Mouse (Mus musculus) liver, adult (tissue): ENCODE measurements at regions not wholly inside any gene's neighbourhood (a gene's known extent, or its start where the extent isn't known, plus 50 kb on each side); places are given as distances from the start of the nearest gene placed in this dataset.

Source experiments
- GATA4 ChIP-seq: IDR thresholded peaks from 2 replicates; pipeline ENCODE4 v1.6.1; 2014; ENCODE audit warnings: mild to moderate bottlenecking, low read length; ENCODE audit not compliant: insufficient replicate concordance

- TF ChIP-seq GATA4: no peak
These were observed 113.7 kb upstream of the Nabp1 start for GRCm38 (mm10) chr1:51591886-51592285.

- no peak for TF ChIP-seq GATA4
These were observed 112.6 kb upstream of the Nabp1 start for GRCm38 (mm10) chr1:51590606-51591400.

- no peak for TF ChIP-seq GATA4
These were observed 106.8 kb upstream of the Nabp1 start for GRCm38 (mm10) chr1:51584925-51585424.

GRCm38 (mm10) chr1:51583871-51584270 lies 105.6 kb upstream of the Nabp1 start:
- TF ChIP-seq GATA4: no peak

- TF ChIP-seq GATA4: no peak
These were observed 101.8 kb upstream of the Nabp1 start for GRCm38 (mm10) chr1:51580074-51580473.

- no peak for TF ChIP-seq GATA4
These were observed 99.5 kb upstream of the Nabp1 start for GRCm38 (mm10) chr1:51577701-51578100.

GRCm38 (mm10) chr1:51572314-51573078 lies 94.3 kb upstream of the Nabp1 start:
- TF ChIP-seq GATA4: no peak

- TF ChIP-seq GATA4: no peak
These were observed 91.4 kb upstream of the Nabp1 start for GRCm38 (mm10) chr1:51569625-51570024.

GRCm38 (mm10) chr1:51566170-51566649 lies 88.0 kb upstream of the Nabp1 start:
- TF ChIP-seq GATA4: no peak

GRCm38 (mm10) chr1:51553738-51554137 lies 75.5 kb upstream of the Nabp1 start:
- TF ChIP-seq GATA4: no peak

GRCm38 (mm10) chr1:51551624-51552023 lies 73.4 kb upstream of the Nabp1 start:
- TF ChIP-seq GATA4: no peak

- TF ChIP-seq GATA4: no peak
These were observed 64.6 kb upstream of the Nabp1 start for GRCm38 (mm10) chr1:51542801-51543200.

- TF ChIP-seq GATA4: no peak
These were observed 61.4 kb upstream of the Nabp1 start for GRCm38 (mm10) chr1:51539634-51540033.

GRCm38 (mm10) chr1:51538836-51539235 lies 60.6 kb upstream of the Nabp1 start:
- no peak for TF ChIP-seq GATA4

- no peak for TF ChIP-seq GATA4
These were observed 59.6 kb upstream of the Nabp1 start for GRCm38 (mm10) chr1:51537765-51538360.
